Comparison of ENCODE assay signal across 1 mouse cellular context in genomic region chr6:54816388-54817065, GRCm38 (mm10).
A peak's percentile ranks its signal among the peaks of the same experiment; 100 is the strongest.
TF ChIP-seq lines count a peak whose summit lies in the region.

Znrf2 (plus strand) TSS chr6:54816916.

TF ChIP-seq in CH12.LX, 34 proteins besides CTCF, POLR2A, EP300 and RAD21 (continued from another document):
- peak; percentile 98 for TF ChIP-seq MAX (IDR thresholded peaks at IDR 0.05; ENCODE audit: low read length)
- peak; percentile 79 for TF ChIP-seq USF1 (IDR thresholded peaks at IDR 0.05; ENCODE audit: low read depth, low read length)
- TF ChIP-seq CHD1 (IDR thresholded peaks at IDR 0.05; ENCODE audit: low read depth, low read length), result no peak
- peak; percentile 96 for TF ChIP-seq BHLHE40 (IDR thresholded peaks at IDR 0.05; ENCODE audit: low read depth, low read length)
- TF ChIP-seq ZNF384 (IDR thresholded peaks at IDR 0.05; ENCODE audit: low read depth, low read length), result no peak
- peak; percentile 50 for TF ChIP-seq NRF1 (IDR thresholded peaks at IDR 0.05; ENCODE audit: low read depth, low read length)
- TF ChIP-seq SIN3A (IDR thresholded peaks at IDR 0.05; ENCODE audit: low read length), result peak; percentile 82; the same call in 1 of the 2 replicates
